Mouse (Mus musculus) forebrain, embryonic 12.5 days (tissue): ENCODE measurements at regions not wholly inside any gene's neighbourhood (a gene's known extent, or its start where the extent isn't known, plus 50 kb on each side); places are given as distances from the start of the nearest gene placed in this dataset.
A peak's percentile ranks its signal among the peaks of the same experiment; 100 is the strongest.
"Not testable (repeated sequence)": the region's sequence is repeated elsewhere in the genome, so short reads cannot be mapped to it uniquely, and the experiment has no call there.

ENCODE experiments used
- ATAC-seq: fragments of 200-750 bp; cut with Nextera tagmentation; 2 replicates; pipeline ENCODE4 v1.8.0; 2017; ENCODE audit warnings: moderate TSS enrichment; ENCODE audit not compliant: low FRiP score
- H3K27ac ChIP-seq: fragments of 300-500 bp; sonication (generic); 2 replicates; pipeline ENCODE4 v1.5.1; 2016; ENCODE audit warnings: mild to moderate bottlenecking
- H3K27me3 ChIP-seq: fragments of 300-500 bp; sonication (generic); 2 replicates; pipeline ENCODE4 v1.6.1; 2016; ENCODE audit warnings: mild to moderate bottlenecking
- H3K36me3 ChIP-seq: fragments of 300-500 bp; sonication (generic); replicated peaks from 2 replicates; pipeline ENCODE4 v1.6.1; 2016; ENCODE audit warnings: mild to moderate bottlenecking
- H3K4me1 ChIP-seq: fragments of 300-500 bp; sonication (generic); 2 replicates; pipeline ENCODE4 v1.6.1; 2016
- H3K4me2 ChIP-seq: fragments of 300-500 bp; sonication (generic); 2 replicates; pipeline ENCODE4 v1.6.1; 2016; ENCODE audit warnings: mild to moderate bottlenecking, moderate library complexity
- H3K4me3 ChIP-seq: fragments of 300-500 bp; sonication (generic); replicated peaks from 2 replicates; pipeline ENCODE4 v1.5.1; 2016; ENCODE audit warnings: mild to moderate bottlenecking
- H3K9ac ChIP-seq: fragments of 300-500 bp; sonication (generic); 2 replicates; pipeline ENCODE4 v1.6.1; 2016; ENCODE audit warnings: mild to moderate bottlenecking
- H3K9me3 ChIP-seq: fragments of 300-500 bp; sonication (generic); 2 replicates; pipeline ENCODE4 v1.6.1; 2016
- WGBS: fragments of 180-500 bp; shearing (Covaris S2); methylation state at CpG from one replicate; pipeline ENCODE4 v1.1.7; 2016; 5-methylcytosine and 5-hydroxymethylcytosine counted together

- H3K27ac ChIP-seq: no peak overlapping the region
- H3K4me2 ChIP-seq: no peak overlapping the region
- ATAC-seq: no peak
- H3K4me1 ChIP-seq: no peaks in the 10 kb centered on the region
- H3K27me3 ChIP-seq: no peaks in the 10 kb centered on the region
- H3K36me3 ChIP-seq: no peaks in the 10 kb centered on the region
- WGBS: 51% methylated on average over 10 of the region's 10 CpGs
- H3K9me3 ChIP-seq: no peaks in the 10 kb centered on the region
- no peak overlapping the region for H3K9ac ChIP-seq
- H3K4me3 ChIP-seq: no peak overlapping the region
Observed at GRCm38 (mm10) chr10:23686969-23687368, 100.1 kb downstream of the Rps12 start.

GRCm38 (mm10) chr10:23683078-23683477 is 104.0 kb downstream of the Rps12 start:
- no peak for ATAC-seq
- WGBS: 79% methylated on average over 4 of the region's 4 CpGs

GRCm38 (mm10) chr10:23675911-23676310 is 111.2 kb downstream of the Rps12 start:
- WGBS: 44% methylated on average over 6 of the region's 6 CpGs
- Histone ChIP-seq H3K9ac (no peak overlapping the region), H3K27me3 (no peaks in the 10 kb centered on the region), H3K4me2 (no peak overlapping the region), H3K9me3 (no peaks in the 10 kb centered on the region), H3K4me3 (no peak overlapping the region), H3K36me3 (no peaks in the 10 kb centered on the region), H3K27ac (peak overlapping the region; percentile 75), H3K4me1 (peaks cover 22% of the 10 kb centered on the region)
- ATAC-seq: no peak

More at GRCm38 (mm10) chr10:23683078-23683477, 104.0 kb downstream of the Rps12 start:
- Histone ChIP-seq H3K9ac (no peak overlapping the region), H3K27me3 (no peaks in the 10 kb centered on the region), H3K27ac (no peak overlapping the region), H3K4me3 (no peak overlapping the region), H3K4me2 (no peak overlapping the region), H3K9me3 (no peaks in the 10 kb centered on the region), H3K36me3 (no peaks in the 10 kb centered on the region), H3K4me1 (no peaks in the 10 kb centered on the region)

GRCm38 (mm10) chr10:23674633-23675515 is 112.2 kb downstream of the Rps12 start:
- Histone ChIP-seq H3K36me3 (no peaks in the 10 kb centered on the region), H3K4me1 (peaks cover 22% of the 10 kb centered on the region), H3K9ac (no peak overlapping the region), H3K4me2 (peak overlapping the region; percentile 37), H3K27ac (peak overlapping the region; percentile 94), H3K27me3 (no peaks in the 10 kb centered on the region), H3K4me3 (peak overlapping the region; percentile 10; the same call in 1 of the 2 replicates), H3K9me3 (no peaks in the 10 kb centered on the region)
- ATAC-seq: peak; percentile 91
- WGBS: 10% methylated on average over 16 of the region's 16 CpGs

GRCm38 (mm10) chr10:23672296-23672695 is 114.8 kb downstream of the Rps12 start:
- ATAC-seq: no peak
- no peaks in the 10 kb centered on the region for H3K27me3 ChIP-seq
- no peaks in the 10 kb centered on the region for H3K9me3 ChIP-seq
- H3K4me1 ChIP-seq: peaks cover 22% of the 10 kb centered on the region
- H3K4me3 ChIP-seq: no peak overlapping the region
- 82% methylated on average over 4 of the region's 4 CpGs for WGBS
- H3K9ac ChIP-seq: no peak overlapping the region
- H3K36me3 ChIP-seq: no peaks in the 10 kb centered on the region
- H3K4me2 ChIP-seq: no peak overlapping the region
- no peak overlapping the region for H3K27ac ChIP-seq

- no peak for ATAC-seq
- peaks cover 22% of the 10 kb centered on the region for H3K4me1 ChIP-seq
- WGBS: 32% methylated on average over 8 of the region's 8 CpGs
Observed at GRCm38 (mm10) chr10:23671494-23671893, 115.6 kb downstream of the Rps12 start.

GRCm38 (mm10) chr10:23665916-23666315 is 121.2 kb downstream of the Rps12 start:
- H3K9me3 ChIP-seq, ATAC-seq, H3K4me3 ChIP-seq, H3K4me1 ChIP-seq, H3K27ac ChIP-seq, H3K9ac ChIP-seq, H3K27me3 ChIP-seq, H3K36me3 ChIP-seq, H3K4me2 ChIP-seq: not testable (repeated sequence)
- WGBS: 91% methylated on average over 8 of the region's 8 CpGs

More at GRCm38 (mm10) chr10:23671494-23671893, 115.6 kb downstream of the Rps12 start:
- H3K9ac ChIP-seq: no peak overlapping the region
- no peak overlapping the region for H3K4me3 ChIP-seq
- H3K9me3 ChIP-seq: no peaks in the 10 kb centered on the region
- no peaks in the 10 kb centered on the region for H3K27me3 ChIP-seq
- no peak overlapping the region for H3K4me2 ChIP-seq
- no peak overlapping the region for H3K27ac ChIP-seq
- H3K36me3 ChIP-seq: no peaks in the 10 kb centered on the region

GRCm38 (mm10) chr10:23626201-23626600 is 160.9 kb downstream of the Rps12 start:
- H3K4me2 ChIP-seq: no peak overlapping the region
- no peak overlapping the region for H3K27ac ChIP-seq
- no peaks in the 10 kb centered on the region for H3K4me1 ChIP-seq
- H3K9me3 ChIP-seq: no peaks in the 10 kb centered on the region
- no peaks in the 10 kb centered on the region for H3K36me3 ChIP-seq
- 90% methylated on average over 4 of the region's 4 CpGs for WGBS
- H3K4me3 ChIP-seq: no peak overlapping the region
- ATAC-seq: no peak
- H3K27me3 ChIP-seq: no peaks in the 10 kb centered on the region
- no peak overlapping the region for H3K9ac ChIP-seq

- Histone ChIP-seq H3K27me3 (no peaks in the 10 kb centered on the region), H3K4me2 (no peak overlapping the region), H3K9ac (no peak overlapping the region), H3K9me3 (no peaks in the 10 kb centered on the region), H3K4me1 (peaks cover 6% of the 10 kb centered on the region), H3K27ac (no peak overlapping the region), H3K4me3 (no peak overlapping the region), H3K36me3 (no peaks in the 10 kb centered on the region)
- no peak for ATAC-seq
- 90% methylated on average over 2 of the region's 2 CpGs for WGBS
Observed at GRCm38 (mm10) chr10:23612030-23612429, 175.0 kb downstream of the Rps12 start.

- 0 out of 2 replicates have a peak, but pooled peaks have one; percentile 66 for ATAC-seq
- Histone ChIP-seq H3K9me3 (no peaks in the 10 kb centered on the region), H3K27me3 (no peaks in the 10 kb centered on the region), H3K9ac (no peak overlapping the region), H3K4me3 (no peak overlapping the region), H3K4me1 (peaks cover 6% of the 10 kb centered on the region), H3K36me3 (no peaks in the 10 kb centered on the region), H3K4me2 (no peak overlapping the region), H3K27ac (no peak overlapping the region)
- WGBS: 42% methylated on average over 9 of the region's 9 CpGs
Observed at GRCm38 (mm10) chr10:23611183-23611582, 175.9 kb downstream of the Rps12 start.

GRCm38 (mm10) chr10:23610485-23610884 is 176.6 kb downstream of the Rps12 start:
- H3K27me3 ChIP-seq: no peaks in the 10 kb centered on the region
- H3K9me3 ChIP-seq: no peaks in the 10 kb centered on the region
- no peak overlapping the region for H3K9ac ChIP-seq
- WGBS: 95% methylated on average over 6 of the region's 6 CpGs
- peaks cover 6% of the 10 kb centered on the region for H3K4me1 ChIP-seq
- ATAC-seq: no peak
- H3K36me3 ChIP-seq: no peaks in the 10 kb centered on the region
- no peak overlapping the region for H3K27ac ChIP-seq
- H3K4me2 ChIP-seq: no peak overlapping the region
- H3K4me3 ChIP-seq: no peak overlapping the region

GRCm38 (mm10) chr10:23610046-23610445 is 177.0 kb downstream of the Rps12 start:
- 0 out of 2 replicates have a peak overlapping the region, but pooled peaks have one; percentile 8 for H3K4me2 ChIP-seq
- no peaks in the 10 kb centered on the region for H3K9me3 ChIP-seq
- peaks cover 6% of the 10 kb centered on the region for H3K4me1 ChIP-seq
- H3K4me3 ChIP-seq: no peak overlapping the region
- H3K27ac ChIP-seq: no peak overlapping the region
- H3K9ac ChIP-seq: no peak overlapping the region
- WGBS: 73% methylated on average over 3 of the region's 3 CpGs
- H3K27me3 ChIP-seq: no peaks in the 10 kb centered on the region
- ATAC-seq: peak; percentile 27; the same call in 1 of the 2 replicates
- no peaks in the 10 kb centered on the region for H3K36me3 ChIP-seq
